Mouse (Mus musculus) hindbrain, embryonic 10.5 days (tissue): ENCODE measurements around the gene Gm572. TPM values are rescaled to one million over a fixed set of nuclear protein-coding genes. Genes with fewer than 3 reads are reported as not detected.
A peak's percentile ranks its signal among the peaks of the same experiment; 100 is the strongest.

Source experiments
- DNase-seq: peaks from one replicate; pipeline ENCODE4 v3.0.0-alpha.2; 2017; ENCODE audit warnings: low spot score
- H3K27ac ChIP-seq: fragments of 300-500 bp; sonication (generic); 2 replicates; pipeline ENCODE4 v1.5.1; 2016; ENCODE audit warnings: mild to moderate bottlenecking, moderate library complexity
- H3K27me3 ChIP-seq: fragments of 300-500 bp; sonication (generic); 2 replicates; pipeline ENCODE4 v1.6.1; 2016; ENCODE audit warnings: mild to moderate bottlenecking; ENCODE audit not compliant: poor library complexity, insufficient read depth, severe bottlenecking
- H3K36me3 ChIP-seq: fragments of 300-500 bp; sonication (generic); 2 replicates; pipeline ENCODE4 v1.6.1; 2016; ENCODE audit warnings: mild to moderate bottlenecking, moderate library complexity
- H3K4me1 ChIP-seq: fragments of 300-500 bp; sonication (generic); replicated peaks from 2 replicates; pipeline ENCODE4 v1.6.1; 2016; ENCODE audit warnings: mild to moderate bottlenecking
- H3K4me3 ChIP-seq: fragments of 300-500 bp; sonication (generic); 2 replicates; pipeline ENCODE4 v1.5.1; 2016; ENCODE audit warnings: mild to moderate bottlenecking, moderate library complexity
- H3K9me3 ChIP-seq: fragments of 300-500 bp; sonication (generic); 2 replicates; pipeline ENCODE4 v1.6.1; 2016; ENCODE audit warnings: mild to moderate bottlenecking, moderate library complexity
- WGBS: fragments of 180-500 bp; shearing (Covaris S2); methylation state at CpG from one replicate; pipeline ENCODE4 v1.1.7; 2016; 5-methylcytosine and 5-hydroxymethylcytosine counted together
- polyA plus RNA-seq: library from polyadenylated mRNA; unstranded; fragments of >200 nt; fragmentation: Nextera tagmentation; extraction: Ambion mirVana; gene quantifications from 2 replicates; pipeline ENCODE4 v1.2.1, GENCODE M21; 2016

Gm572 gene
- polyA plus RNA-seq, 1 experiment from 2014 or later = not detected

- DNase-seq = no peak
- Histone ChIP-seq H3K4me3 (no peak overlapping the region), H3K4me1 (peaks cover 61% of the 10 kb centered on the region), H3K36me3 (no peaks in the 10 kb centered on the region), H3K27me3 (peaks cover 59% of the 10 kb centered on the region), H3K27ac (0 out of 2 replicates have a peak overlapping the region, but pooled peaks have one; percentile 36), H3K9me3 (no peaks in the 10 kb centered on the region)
- WGBS = 80% methylated on average over 8 of the region's 8 CpGs
Observed at GRCm38 (mm10) chr4:148714064-148714463, 70.9 kb downstream of the Gm572 start.

DNA sequence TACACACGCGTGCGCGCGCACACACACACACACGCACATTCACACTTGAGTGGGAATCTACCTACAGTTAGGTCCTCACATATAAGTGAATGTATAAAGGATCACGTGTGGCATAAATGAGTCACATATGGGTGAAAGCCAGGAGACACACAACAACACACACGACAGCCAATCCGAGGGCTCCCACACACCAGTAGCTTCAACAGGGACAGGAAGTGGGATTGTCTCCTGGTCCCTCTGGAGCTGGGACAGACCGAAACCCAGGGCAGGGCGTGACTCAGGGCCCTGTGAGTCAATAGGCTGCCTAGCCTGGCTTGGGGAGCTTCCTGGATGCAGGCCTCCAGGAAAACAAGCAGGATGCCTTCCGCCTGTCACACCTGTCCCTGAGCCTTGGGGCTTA is 71.6 kb downstream of the Gm572 start:
- peaks cover 57% of the 10 kb centered on the region for H3K4me1 ChIP-seq
- DNase-seq = no peak
- H3K27ac ChIP-seq = peak overlapping the region; percentile 29; the same call in 1 of the 2 replicates
- no peak overlapping the region for H3K4me3 ChIP-seq
- H3K27me3 ChIP-seq = peaks cover 57% of the 10 kb centered on the region
- WGBS = 87% methylated on average over 12 of the region's 12 CpGs
- no peaks in the 10 kb centered on the region for H3K9me3 ChIP-seq
- no peaks in the 10 kb centered on the region for H3K36me3 ChIP-seq

DNA sequence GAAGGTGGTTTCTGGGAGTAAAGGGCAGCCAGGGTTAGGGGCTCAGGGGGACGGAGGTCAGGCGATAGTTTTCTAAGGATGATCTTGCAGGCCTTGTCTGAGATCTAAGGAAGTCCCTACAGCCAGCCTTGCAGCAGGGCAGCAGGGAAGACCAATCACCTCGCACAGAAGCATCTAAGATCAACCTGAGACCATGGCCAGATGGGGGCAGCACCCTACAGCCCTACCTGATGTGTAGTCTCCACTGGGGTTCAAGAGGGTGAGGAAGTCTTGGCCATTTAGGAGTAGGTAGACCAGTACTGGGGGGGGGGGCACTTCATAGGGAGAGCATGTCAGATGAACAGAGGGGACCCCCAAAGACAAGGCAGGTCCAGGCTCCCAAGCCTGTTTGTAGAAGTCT is 72.3 kb downstream of the Gm572 start:
- H3K36me3 ChIP-seq = no peaks in the 10 kb centered on the region

More for the DNA sequence above, 72.3 kb downstream of the Gm572 start:
- H3K4me1 ChIP-seq = peaks cover 54% of the 10 kb centered on the region
- WGBS = 44% methylated on average over 3 of the region's 3 CpGs
- H3K27ac ChIP-seq = no peak overlapping the region
- no peak overlapping the region for H3K4me3 ChIP-seq
- DNase-seq = no peak
- peaks cover 57% of the 10 kb centered on the region for H3K27me3 ChIP-seq
- no peaks in the 10 kb centered on the region for H3K9me3 ChIP-seq

Other genes starting within 250 kb of the Gm572 start
- 25.0 and 25.8 TPM in 2 replicates for gene Ubiad1, start 198.5 kb upstream of the Gm572 start, polyA plus RNA-seq
- gene Mtor, start 194.7 kb upstream of the Gm572 start, polyA plus RNA-seq = 25.1 and 25.3 TPM in 2 replicates
- 0.29 and 0.31 TPM in 2 replicates for gene Angptl7, start 142.9 kb upstream of the Gm572 start, polyA plus RNA-seq
- gene Exosc10, start 84.9 kb upstream of the Gm572 start, polyA plus RNA-seq = 92.9 and 97.4 TPM in 2 replicates
- 190 and 218 TPM in 2 replicates for gene Srm, start 51.8 kb upstream of the Gm572 start, polyA plus RNA-seq
- 0.09 TPM in 1 of 2 replicates, not detected in the other for gene Masp2, start 40.8 kb upstream of the Gm572 start, polyA plus RNA-seq
- gene Tardbp, start 16.3 kb upstream of the Gm572 start, polyA plus RNA-seq = 302 and 421 TPM in 2 replicates
- 13.8 and 14.4 TPM in 2 replicates for gene Casz1, start 161.1 kb downstream of the Gm572 start, polyA plus RNA-seq